In genomic region chr7:141438201-141438968, GRCm38 (mm10) we compare ENCODE assay signal across 11 mouse cellular contexts. TPM values are rescaled to one million over a fixed set of nuclear protein-coding genes. Genes with fewer than 3 reads are reported as not detected.
DNase-seq lines count a peak whose midpoint lies in the region; ATAC-seq and TF ChIP-seq lines count a peak whose summit lies in the region.
"Had no signal": no experiment of that assay in that cellular context is flagged by ENCODE, and none has a peak within 500 bp of the region (broad histone marks: within the 10 kb centered on the region; RNA-seq: fewer than 3 reads in every experiment).

No protein-coding gene starts in this region.

- TF ChIP-seq EP300 in lung, postnatal 0 days (IDR thresholded peaks at IDR 0.05), result no peak

- no peak overlapping the region for H3K4me3 ChIP-seq in forebrain, postnatal 0 days (ENCODE audit: low read depth, low read length)
- no peak overlapping the region for H3K4me3 ChIP-seq in forebrain, embryonic 14.5 days (ENCODE audit: low read depth, low read length)
- no peak overlapping the region for H3K4me3 ChIP-seq in lung, embryonic 15.5 days
- no peak overlapping the region for H3K4me3 ChIP-seq in lung, postnatal 0 days (ENCODE audit: low read depth, low read length)
- H3K4me3 ChIP-seq in midbrain, postnatal 0 days (ENCODE audit: low read depth, low read length), result peak overlapping the region; percentile 66; the same call in 1 of the 2 replicates

- 93% methylated on average over 12 of the region's 12 CpGs for WGBS in forebrain, postnatal 0 days
- 91% methylated on average over 12 of the region's 12 CpGs for WGBS in forebrain, embryonic 14.5 days
- WGBS in lung, embryonic 15.5 days, result 91% methylated on average over 12 of the region's 12 CpGs
- 90% methylated on average over 12 of the region's 12 CpGs for WGBS in lung, postnatal 0 days
- WGBS in midbrain, postnatal 0 days, result 92% methylated on average over 12 of the region's 12 CpGs

- H3K27ac ChIP-seq in forebrain, postnatal 0 days (ENCODE audit: low read depth, low read length), result peak overlapping the region; percentile 86; the same call in 1 of the 2 replicates
- H3K27ac ChIP-seq in forebrain, embryonic 14.5 days (ENCODE audit: low read depth, low read length), result no peak overlapping the region; the same call in 1 of the 2 replicates
- H3K27ac ChIP-seq in lung, embryonic 15.5 days, result no peak overlapping the region
- no peak overlapping the region for H3K27ac ChIP-seq in lung, postnatal 0 days (ENCODE audit: low read length)
- peak overlapping the region; percentile 80 for H3K27ac ChIP-seq in midbrain, postnatal 0 days (ENCODE audit: low read depth, low read length)

- H3K4me2 ChIP-seq in forebrain, postnatal 0 days (ENCODE audit: low read depth), result no peak overlapping the region; the same call in 1 of the 2 replicates
- no peak overlapping the region for H3K4me2 ChIP-seq in forebrain, embryonic 14.5 days (ENCODE audit: low read length)
- no peak overlapping the region for H3K4me2 ChIP-seq in lung, embryonic 15.5 days
- no peak overlapping the region for H3K4me2 ChIP-seq in lung, postnatal 0 days (replicated peaks; ENCODE audit: low read depth, low read length)
- peak overlapping the region; percentile 92 for H3K4me2 ChIP-seq in midbrain, postnatal 0 days (ENCODE audit: low read depth, low read length, poor library complexity, severe bottlenecking)

- H3K9ac ChIP-seq in forebrain, postnatal 0 days, result no peak overlapping the region
- H3K9ac ChIP-seq in forebrain, embryonic 14.5 days (ENCODE audit: low read length), result no peak overlapping the region
- H3K9ac ChIP-seq in lung, embryonic 15.5 days, result 0 out of 2 replicates have a peak overlapping the region, but pooled peaks have one; percentile 8
- H3K9ac ChIP-seq in lung, postnatal 0 days (replicated peaks; ENCODE audit: low read depth), result no peak overlapping the region
- H3K9ac ChIP-seq in midbrain, postnatal 0 days (replicated peaks; ENCODE audit: low read length, poor library complexity, severe bottlenecking), result peak overlapping the region; percentile 79; the same call in 1 of the 2 replicates
- H3K9ac ChIP-seq: heart, embryonic 12.5 days had no signal

- no peak for DNase-seq in forebrain, postnatal 0 days
- DNase-seq in forebrain, embryonic 14.5 days (ENCODE audit: low spot score), result no peak
- no peak for DNase-seq in lung, postnatal 0 days (ENCODE audit: low spot score)
- DNase-seq in cerebellum, postnatal 25 days, result peak; percentile 86 to 90
- DNase-seq in midbrain, postnatal 0 days (ENCODE audit: low spot score), result no peak
- no peak for DNase-seq in layer of hippocampus, adult 9-11 months
- DNase-seq in heart, postnatal 10 days, result no peak

- H3K4me1 ChIP-seq in forebrain, postnatal 0 days (ENCODE audit: insufficient read depth), result peaks cover 30% of the 10 kb centered on the region
- peaks cover 25% of the 10 kb centered on the region for H3K4me1 ChIP-seq in forebrain, embryonic 14.5 days (ENCODE audit: control insufficient read depth, insufficient read depth, low read length)
- peaks cover 59% of the 10 kb centered on the region for H3K4me1 ChIP-seq in lung, embryonic 15.5 days
- H3K4me1 ChIP-seq in lung, postnatal 0 days (ENCODE audit: insufficient read depth, low read depth, low read length), result peaks cover 25% of the 10 kb centered on the region
- peaks cover 20% of the 10 kb centered on the region for H3K4me1 ChIP-seq in midbrain, postnatal 0 days (ENCODE audit: insufficient read depth, low read length)

- H3K27me3 ChIP-seq in forebrain, postnatal 0 days (ENCODE audit: insufficient read depth, low read length), result no peaks in the 10 kb centered on the region
- H3K27me3 ChIP-seq in forebrain, embryonic 14.5 days (replicated peaks; ENCODE audit: control insufficient read depth, insufficient read depth, low read length), result no peaks in the 10 kb centered on the region
- no peaks in the 10 kb centered on the region for H3K27me3 ChIP-seq in lung, embryonic 15.5 days
- H3K27me3 ChIP-seq in lung, postnatal 0 days (replicated peaks; ENCODE audit: insufficient read depth, low read length), result no peaks in the 10 kb centered on the region
- no peaks in the 10 kb centered on the region for H3K27me3 ChIP-seq in midbrain, postnatal 0 days (ENCODE audit: insufficient read depth, low read length)
- H3K27me3 ChIP-seq: embryonic facial prominence, embryonic 12.5 days; heart, embryonic 12.5 days had no signal

- H3K9me3 ChIP-seq in forebrain, postnatal 0 days (ENCODE audit: low read length), result no peaks in the 10 kb centered on the region
- no peaks in the 10 kb centered on the region for H3K9me3 ChIP-seq in forebrain, embryonic 14.5 days (replicated peaks; ENCODE audit: control insufficient read depth, low read length)
- H3K9me3 ChIP-seq in lung, embryonic 15.5 days, result no peaks in the 10 kb centered on the region
- H3K9me3 ChIP-seq in lung, postnatal 0 days (ENCODE audit: low read length), result no peaks in the 10 kb centered on the region
- no peaks in the 10 kb centered on the region for H3K9me3 ChIP-seq in midbrain, postnatal 0 days (ENCODE audit: low read length)
- H3K9me3 ChIP-seq: embryonic facial prominence, embryonic 12.5 days; heart, embryonic 12.5 days had no signal

- TF ChIP-seq CTCF in forebrain, postnatal 0 days (IDR thresholded peaks at IDR 0.05; ENCODE audit: low read depth), result no peak
- no peak for TF ChIP-seq CTCF in lung, postnatal 0 days (IDR thresholded peaks at IDR 0.05)
- TF ChIP-seq CTCF in midbrain, postnatal 0 days (IDR thresholded peaks at IDR 0.05), result no peak

- H3K36me3 ChIP-seq in forebrain, postnatal 0 days (ENCODE audit: insufficient read depth), result peaks cover 11% of the 10 kb centered on the region
- peaks cover 22% of the 10 kb centered on the region for H3K36me3 ChIP-seq in forebrain, embryonic 14.5 days (ENCODE audit: control insufficient read depth, insufficient read depth, low read length)
- H3K36me3 ChIP-seq in lung, embryonic 15.5 days, result peaks cover 24% of the 10 kb centered on the region
- no peaks in the 10 kb centered on the region for H3K36me3 ChIP-seq in lung, postnatal 0 days (ENCODE audit: insufficient read depth, low read length)
- H3K36me3 ChIP-seq in midbrain, postnatal 0 days (ENCODE audit: insufficient read depth, low read length), result no peaks in the 10 kb centered on the region

- intact Hi-C loops in heart, postnatal 10 days (cut with DNase I), result no loop called here

- no peak for ATAC-seq in forebrain, postnatal 0 days
- ATAC-seq in forebrain, embryonic 14.5 days, result no peak
- ATAC-seq in lung, embryonic 15.5 days (ENCODE audit: borderline replicate concordance, extremely low read depth, low FRiP score, low TSS enrichment), result no peak
- no peak for ATAC-seq in lung, postnatal 0 days
- ATAC-seq in midbrain, postnatal 0 days (ENCODE audit: low FRiP score), result no peak

RNA-seq across cellular contexts. Expression of gene Slc25a22, which starts 0.7 kb away (rescaled TPM):
- total RNA-seq in forebrain, postnatal 0 days (2014; rRNA removed), result 115 and 141 TPM in 2 replicates
- polyA plus RNA-seq in forebrain, postnatal 0 days (2015; fragmentation: Nextera tagmentation; extraction: Ambion mirVana), result 106 and 132 TPM in 2 replicates
- 56.0 and 81.6 TPM in 2 replicates for polyA plus RNA-seq in forebrain, embryonic 14.5 days (2014; fragmentation: Nextera tagmentation; extraction: Ambion mirVana)
- polyA plus RNA-seq in lung, embryonic 15.5 days (2015; fragmentation: Nextera tagmentation; extraction: Ambion mirVana), result 24.9 and 25.1 TPM in 2 replicates
- 9.8 and 12.3 TPM in 2 replicates for polyA plus RNA-seq in lung, postnatal 0 days (2015; fragmentation: Nextera tagmentation; extraction: Ambion mirVana)
- total RNA-seq in midbrain, postnatal 0 days (2014; rRNA removed), result 148 and 152 TPM in 2 replicates
- 118 and 121 TPM in 2 replicates for polyA plus RNA-seq in midbrain, postnatal 0 days (2015; fragmentation: Nextera tagmentation; extraction: Ambion mirVana)
- total RNA-seq in heart, postnatal 10 days (2021), result 10 to 100 TPM; 53.3 to 59.8 TPM

RNA-seq across cellular contexts. Expression of gene Pidd1, which starts 5.4 kb away (rescaled TPM):
- total RNA-seq in forebrain, postnatal 0 days (2014; rRNA removed), result 2.0 and 2.2 TPM in 2 replicates
- 2.3 and 2.4 TPM in 2 replicates for polyA plus RNA-seq in forebrain, postnatal 0 days (2015; fragmentation: Nextera tagmentation; extraction: Ambion mirVana)
- polyA plus RNA-seq in forebrain, embryonic 14.5 days (2014; fragmentation: Nextera tagmentation; extraction: Ambion mirVana), result 5.4 and 5.6 TPM in 2 replicates
- 14.4 and 15.8 TPM in 2 replicates for polyA plus RNA-seq in lung, embryonic 15.5 days (2015; fragmentation: Nextera tagmentation; extraction: Ambion mirVana)
- 1.7 and 1.8 TPM in 2 replicates for polyA plus RNA-seq in lung, postnatal 0 days (2015; fragmentation: Nextera tagmentation; extraction: Ambion mirVana)
- 1.4 and 1.6 TPM in 2 replicates for total RNA-seq in midbrain, postnatal 0 days (2014; rRNA removed)
- 1.1 and 1.3 TPM in 2 replicates for polyA plus RNA-seq in midbrain, postnatal 0 days (2015; fragmentation: Nextera tagmentation; extraction: Ambion mirVana)
- 1 to 10 TPM; 2.3 to 3.5 TPM for total RNA-seq in heart, postnatal 10 days (2021)

RNA-seq across cellular contexts. Expression of gene Rplp2, which starts 8.8 kb away (rescaled TPM):
- total RNA-seq in forebrain, postnatal 0 days (2014; rRNA removed), result 312 and 427 TPM in 2 replicates
- polyA plus RNA-seq in forebrain, postnatal 0 days (2015; fragmentation: Nextera tagmentation; extraction: Ambion mirVana), result 868 and 1,034 TPM in 2 replicates
- polyA plus RNA-seq in forebrain, embryonic 14.5 days (2014; fragmentation: Nextera tagmentation; extraction: Ambion mirVana), result 740 and 845 TPM in 2 replicates
- polyA plus RNA-seq in lung, embryonic 15.5 days (2015; fragmentation: Nextera tagmentation; extraction: Ambion mirVana), result 1,155 and 1,294 TPM in 2 replicates
- 878 and 910 TPM in 2 replicates for polyA plus RNA-seq in lung, postnatal 0 days (2015; fragmentation: Nextera tagmentation; extraction: Ambion mirVana)
- total RNA-seq in midbrain, postnatal 0 days (2014; rRNA removed), result 180 and 197 TPM in 2 replicates
- 761 and 852 TPM in 2 replicates for polyA plus RNA-seq in midbrain, postnatal 0 days (2015; fragmentation: Nextera tagmentation; extraction: Ambion mirVana)
- total RNA-seq in heart, postnatal 10 days (2021), result 1,000 to 10,000 TPM; 1,065 to 1,124 TPM

RNA-seq across cellular contexts. Expression of gene Cend1, which starts 9.1 kb away (rescaled TPM):
- total RNA-seq in forebrain, postnatal 0 days (2014; rRNA removed), result 83.3 and 94.7 TPM in 2 replicates
- 111 and 125 TPM in 2 replicates for polyA plus RNA-seq in forebrain, postnatal 0 days (2015; fragmentation: Nextera tagmentation; extraction: Ambion mirVana)
- 21.3 and 25.1 TPM in 2 replicates for polyA plus RNA-seq in forebrain, embryonic 14.5 days (2014; fragmentation: Nextera tagmentation; extraction: Ambion mirVana)
- 0.52 and 0.90 TPM in 2 replicates for polyA plus RNA-seq in lung, embryonic 15.5 days (2015; fragmentation: Nextera tagmentation; extraction: Ambion mirVana)
- polyA plus RNA-seq in lung, postnatal 0 days (2015; fragmentation: Nextera tagmentation; extraction: Ambion mirVana), result 0.25 TPM in 2 replicates
- total RNA-seq in midbrain, postnatal 0 days (2014; rRNA removed), result 167 and 195 TPM in 2 replicates
- polyA plus RNA-seq in midbrain, postnatal 0 days (2015; fragmentation: Nextera tagmentation; extraction: Ambion mirVana), result 194 and 233 TPM in 2 replicates
- total RNA-seq in heart, postnatal 10 days (2021), result 1 to 10 TPM; 1.6 TPM
- polyA plus RNA-seq: liver, embryonic 16.5 days had no signal

RNA-seq across cellular contexts. Expression of gene Pnpla2, which starts 16.6 kb away (rescaled TPM):
- 6.2 and 7.7 TPM in 2 replicates for total RNA-seq in forebrain, postnatal 0 days (2014; rRNA removed)
- 18.3 and 22.4 TPM in 2 replicates for polyA plus RNA-seq in forebrain, postnatal 0 days (2015; fragmentation: Nextera tagmentation; extraction: Ambion mirVana)
- polyA plus RNA-seq in forebrain, embryonic 14.5 days (2014; fragmentation: Nextera tagmentation; extraction: Ambion mirVana), result 16.3 and 20.5 TPM in 2 replicates
- 35.9 and 41.6 TPM in 2 replicates for polyA plus RNA-seq in lung, embryonic 15.5 days (2015; fragmentation: Nextera tagmentation; extraction: Ambion mirVana)
- polyA plus RNA-seq in lung, postnatal 0 days (2015; fragmentation: Nextera tagmentation; extraction: Ambion mirVana), result 96.0 and 116 TPM in 2 replicates
- total RNA-seq in midbrain, postnatal 0 days (2014; rRNA removed), result 6.5 and 7.0 TPM in 2 replicates
- 22.2 and 24.5 TPM in 2 replicates for polyA plus RNA-seq in midbrain, postnatal 0 days (2015; fragmentation: Nextera tagmentation; extraction: Ambion mirVana)
- total RNA-seq in heart, postnatal 10 days (2021), result 100 to 1,000 TPM; 244 to 353 TPM

Comparison
In these comparisons a context has a peak if more than half of its experiments do, and no peak if none do; other contexts are left out.
1. H3K27ac ChIP-seq: peak in forebrain, postnatal 0 days (single experiment) and midbrain, postnatal 0 days (single experiment); none in forebrain, embryonic 14.5 days (single experiment), lung, embryonic 15.5 days (single experiment) and lung, postnatal 0 days (single experiment).
2. H3K9ac ChIP-seq: peak in lung, embryonic 15.5 days (single experiment) and midbrain, postnatal 0 days (single experiment); none in forebrain, postnatal 0 days (single experiment), forebrain, embryonic 14.5 days (single experiment) and lung, postnatal 0 days (single experiment).
3. DNase-seq: peak in cerebellum, postnatal 25 days (2 of 2); none in forebrain, postnatal 0 days (single experiment), forebrain, embryonic 14.5 days (single experiment), lung, postnatal 0 days (single experiment), midbrain, postnatal 0 days (single experiment), layer of hippocampus, adult 9-11 months (single experiment) and heart, postnatal 10 days (0 of 2).